Mouse (Mus musculus): ENCODE measurements around the gene Otud3. TPM values are rescaled to one million over a fixed set of nuclear protein-coding genes. Genes with fewer than 3 reads are reported as not detected.
A peak's percentile ranks its signal among the peaks of the same experiment; 100 is the strongest.

The Otud3 gene
- total RNA-seq, 2 experiments from 2014 or later: 7.1 to 8.2 TPM

- DNase-seq: peak; percentile 86
Observed at GRCm38 (mm10) chr4:138851463-138851862, 62.3 kb downstream of the Otud3 start.

Other genes with a start within 250 kb of the Otud3 start
- not detected for gene Pla2g2c, start 189.2 kb downstream of the Otud3 start, total RNA-seq (2021)
- under 1 TPM; 0.72 to 0.76 TPM for gene Ubxn10, start 176.8 kb downstream of the Otud3 start, total RNA-seq (2021)
- 1 to 10 TPM; 8.9 to 9.0 TPM for gene Pla2g2f, start 156.3 kb downstream of the Otud3 start, total RNA-seq (2021)
- gene Pla2g2d, start 138.2 kb downstream of the Otud3 start, total RNA-seq (2021): 1 to 10 TPM; 2.9 to 3.7 TPM
- gene Pla2g5, start 50.5 kb downstream of the Otud3 start, total RNA-seq (2021): 10 to 100 TPM in 1 of 2 experiments, 1 to 10 TPM in 1; 9.8 to 15.0 TPM
- gene Gm13030, start 40.0 kb downstream of the Otud3 start, total RNA-seq (2021): not detected
- 1 to 10 TPM; 1.1 to 4.1 TPM for gene Pla2g2e, start 36.0 kb downstream of the Otud3 start, total RNA-seq (2021)
- not detected for gene Rnf186, start 53.2 kb upstream of the Otud3 start, total RNA-seq (2021)
- 10 to 100 TPM; 14.7 to 15.0 TPM for gene Tmco4, start 58.9 kb upstream of the Otud3 start, total RNA-seq (2021)
- under 1 TPM in 1 of 2 experiments, not detected in 1; 0.45 TPM for gene Htr6, start 161.6 kb upstream of the Otud3 start, total RNA-seq (2021)
- gene Nbl1, start 179.0 kb upstream of the Otud3 start, total RNA-seq (2021): 10 to 100 TPM; 39.7 to 40.9 TPM
- gene Minos1, start 217.2 kb upstream of the Otud3 start, total RNA-seq (2021): 100 to 1,000 TPM; 572 to 632 TPM

Data from adrenal gland, postnatal 10 days (tissue).